Mouse (Mus musculus) bone marrow macrophage, adult 2 months (primary cell): ENCODE data around the gene Tbc1d10c.

Experiments used
- CTCF ChIP-seq: IDR thresholded peaks from 2 replicates; pipeline ENCODE4 v1.5.1; 2012; ENCODE audit warnings: low read depth, mild to moderate bottlenecking, low read length, moderate library complexity
- POLR2A ChIP-seq: IDR thresholded peaks from 2 replicates; pipeline ENCODE4 v1.6.1; 2012; ENCODE audit warnings: mild to moderate bottlenecking, low read depth, low read length, borderline replicate concordance

- TF ChIP-seq POLR2A (no peak), CTCF (no peak)
Observed at GRCm38 (mm10) chr19:4136463-4136862, 54.6 kb downstream of the Tbc1d10c start.
